Mouse (Mus musculus): ENCODE data around the gene Mien1. TPM values are rescaled to one million over a fixed set of nuclear protein-coding genes. Genes with fewer than 3 reads are reported as not detected.

The Mien1 gene
- polyA plus RNA-seq, 1 experiment from 2014 or later = 237 TPM

DNA sequence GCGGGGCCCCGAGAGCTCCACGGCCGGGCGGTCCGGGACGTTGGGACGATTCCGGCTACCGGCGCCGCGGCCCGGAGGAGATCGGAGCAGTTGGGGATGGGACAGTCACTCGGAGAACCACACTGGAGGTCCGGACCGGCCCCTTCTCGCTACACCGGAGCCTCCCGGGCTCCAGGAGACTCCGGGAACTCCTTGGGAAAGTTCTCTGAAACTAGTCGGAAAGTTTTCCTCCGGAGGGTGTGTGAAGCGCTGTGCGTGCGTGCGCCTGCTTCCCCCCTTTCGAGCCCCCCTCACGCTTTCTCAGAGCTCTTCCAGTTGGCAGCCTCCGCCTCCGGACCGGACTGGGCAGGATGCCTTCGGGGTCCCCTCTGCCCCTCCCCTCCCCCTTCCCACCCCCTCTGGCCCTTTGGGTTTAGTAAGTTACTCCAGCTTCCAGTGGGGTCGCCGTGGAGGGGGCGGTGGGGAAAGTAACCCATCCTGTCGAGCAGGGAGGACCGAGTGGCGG, 25.9 kb downstream of the Mien1 start:
- WGBS = under 1% methylated on average over 40 of the region's 40 CpGs
- peaks cover 41% of the 10 kb centered on the region for H3K27me3 ChIP-seq
- peaks cover 40% of the 10 kb centered on the region for H3K4me1 ChIP-seq
- peak; percentile 32; the same call in 1 of the 2 replicates for ATAC-seq
- no peaks in the 10 kb centered on the region for H3K9me3 ChIP-seq (replicated peaks)
- peak overlapping the region; percentile 62 for H3K4me3 ChIP-seq
- no peaks in the 10 kb centered on the region for H3K36me3 ChIP-seq (ENCODE audit: poor library complexity, severe bottlenecking)
- peak overlapping the region; percentile 75 for H3K9ac ChIP-seq
- peak overlapping the region; percentile 41 for H3K27ac ChIP-seq
- peak overlapping the region; percentile 99 for H3K4me2 ChIP-seq

DNA sequence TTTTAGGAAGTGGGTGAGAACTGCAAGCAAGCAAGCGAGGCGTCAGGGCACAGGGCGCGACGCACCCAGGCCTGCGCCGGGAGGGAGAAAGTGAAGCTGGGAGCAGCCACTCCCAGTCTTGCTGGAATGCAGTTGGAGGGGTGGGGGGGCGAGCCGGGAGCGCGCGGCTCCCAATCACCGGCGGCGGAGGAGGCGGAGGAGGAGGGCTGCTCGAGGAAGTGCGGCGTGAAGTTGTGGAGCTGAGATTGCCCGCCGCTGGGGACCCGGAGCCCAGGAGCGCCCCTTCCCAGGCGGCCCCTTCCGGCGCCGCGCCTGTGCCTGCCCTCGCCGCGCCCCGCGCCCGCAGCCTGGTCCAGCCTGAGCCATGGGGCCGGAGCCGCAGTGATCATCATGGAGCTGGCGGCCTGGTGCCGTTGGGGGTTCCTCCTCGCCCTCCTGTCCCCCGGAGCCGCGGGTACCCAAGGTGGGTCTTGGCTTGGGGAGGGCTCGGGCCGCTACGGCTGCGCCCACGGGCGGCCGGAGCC, 26.5 kb downstream of the Mien1 start, which contains the start of gene Erbb2:
TSS of gene Erbb2 (plus strand) at position 198 of the 524 bp plus-strand sequence.
- under 1% methylated on average over 36 of the region's 49 CpGs for WGBS
- Histone ChIP-seq H3K36me3 (ENCODE audit: poor library complexity, severe bottlenecking) (no peaks in the 10 kb centered on the region), H3K4me1 (peaks cover 40% of the 10 kb centered on the region), H3K4me2 (peak within 1 kb of the TSS; percentile 99), H3K27ac (peak within 1 kb of the TSS; percentile 41), H3K27me3 (peaks cover 41% of the 10 kb centered on the region), H3K9ac (peak within 1 kb of the TSS; percentile 75), H3K9me3 (replicated peaks) (no peaks in the 10 kb centered on the region), H3K4me3 (peak within 1 kb of the TSS; percentile 62)
- peak; percentile 68 for ATAC-seq

DNA sequence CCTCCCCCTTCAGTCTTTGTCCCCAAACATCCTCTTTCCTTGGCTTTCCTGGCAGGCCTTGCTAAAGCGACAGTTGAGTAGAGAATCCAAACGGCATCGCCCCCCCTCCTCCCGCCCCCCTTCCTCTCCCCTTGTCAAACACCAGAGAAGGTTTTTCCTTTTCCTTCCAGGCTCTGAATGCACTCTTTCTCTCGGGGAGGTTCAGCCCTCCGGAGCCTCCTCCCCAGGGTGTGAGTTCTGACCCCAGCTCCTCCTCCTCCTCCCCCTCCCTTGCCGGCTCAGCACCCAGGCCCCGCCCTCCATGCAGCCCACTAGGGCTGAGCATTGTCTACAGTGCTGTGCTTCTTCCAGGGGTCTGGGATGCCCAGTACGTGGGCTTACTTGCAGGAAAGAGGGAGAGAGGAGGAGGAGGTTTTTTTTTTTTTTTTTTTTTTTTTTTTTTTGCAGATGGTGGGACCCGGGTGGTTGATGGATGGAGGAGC, 29.4 kb downstream of the Mien1 start:
- no peak overlapping the region for H3K4me3 ChIP-seq
- no peak overlapping the region for H3K27ac ChIP-seq
- peak overlapping the region; percentile 30; the same call in 1 of the 2 replicates for H3K9ac ChIP-seq
- peak; percentile 57; the same call in 1 of the 2 replicates for ATAC-seq
- H3K27me3 ChIP-seq = peaks cover 41% of the 10 kb centered on the region
- H3K9me3 ChIP-seq (replicated peaks) = no peaks in the 10 kb centered on the region
- peak overlapping the region; percentile 34 for H3K4me2 ChIP-seq
- no peaks in the 10 kb centered on the region for H3K36me3 ChIP-seq (ENCODE audit: poor library complexity, severe bottlenecking)
- H3K4me1 ChIP-seq = peaks cover 39% of the 10 kb centered on the region
- 4% methylated on average over 10 of the region's 10 CpGs for WGBS

DNA sequence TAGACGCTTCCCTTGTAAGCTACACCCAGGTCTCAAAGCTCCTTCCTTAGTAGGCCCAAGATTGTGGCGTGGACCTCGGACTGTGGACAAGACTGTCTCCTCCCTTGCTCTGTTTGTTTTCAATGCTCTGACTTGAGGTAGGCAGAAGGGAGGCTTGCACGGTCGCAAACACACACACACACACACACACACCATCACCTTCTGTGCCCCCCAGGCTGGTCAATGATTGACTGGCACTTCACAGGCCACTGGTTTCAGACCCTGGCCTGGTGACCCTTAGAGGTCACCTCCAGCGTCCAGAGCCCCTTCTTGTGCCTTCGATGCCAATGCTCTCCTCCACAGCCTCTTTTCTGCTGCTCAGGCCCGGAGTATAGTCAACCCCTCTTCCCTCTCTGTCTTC, 29.9 kb downstream of the Mien1 start:
- H3K9me3 ChIP-seq (replicated peaks) = no peaks in the 10 kb centered on the region
- no peak overlapping the region for H3K27ac ChIP-seq
- 59% methylated on average over 8 of the region's 8 CpGs for WGBS
- no peak overlapping the region for H3K4me3 ChIP-seq
- H3K9ac ChIP-seq = peak overlapping the region; percentile 30; the same call in 1 of the 2 replicates
- no peak for ATAC-seq
- peak overlapping the region; percentile 34 for H3K4me2 ChIP-seq
- H3K36me3 ChIP-seq (ENCODE audit: poor library complexity, severe bottlenecking) = no peaks in the 10 kb centered on the region
- peaks cover 34% of the 10 kb centered on the region for H3K4me1 ChIP-seq
- H3K27me3 ChIP-seq = peaks cover 37% of the 10 kb centered on the region

DNA sequence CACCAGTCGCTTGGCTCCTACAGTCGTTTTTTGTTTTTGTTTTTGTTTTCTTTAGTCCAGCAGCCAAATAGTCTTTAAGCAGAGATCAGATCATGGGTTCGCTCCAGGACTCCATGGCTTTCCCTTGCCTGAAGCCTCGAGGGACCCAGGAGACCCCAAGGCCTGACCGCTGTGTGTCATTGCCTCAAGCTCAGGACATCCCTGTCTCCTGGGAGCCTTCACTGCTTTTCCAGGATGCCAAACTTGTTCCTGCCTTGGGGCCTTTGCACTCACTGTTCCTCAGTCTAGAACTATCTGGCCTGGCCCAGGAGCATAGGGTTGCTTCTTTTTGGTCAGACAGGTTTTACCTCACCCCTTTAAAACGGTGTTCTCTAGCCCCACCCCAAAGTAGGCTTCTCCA, 32.2 kb downstream of the Mien1 start:
- no peaks in the 10 kb centered on the region for H3K36me3 ChIP-seq (ENCODE audit: poor library complexity, severe bottlenecking)
- no peak overlapping the region for H3K9ac ChIP-seq
- WGBS = 76% methylated on average over 6 of the region's 6 CpGs
- no peak overlapping the region for H3K27ac ChIP-seq
- ATAC-seq = no peak
- no peaks in the 10 kb centered on the region for H3K9me3 ChIP-seq (replicated peaks)
- H3K4me3 ChIP-seq = no peak overlapping the region
- no peak overlapping the region for H3K4me2 ChIP-seq
- peaks cover 39% of the 10 kb centered on the region for H3K27me3 ChIP-seq
- H3K4me1 ChIP-seq = peaks cover 13% of the 10 kb centered on the region

DNA sequence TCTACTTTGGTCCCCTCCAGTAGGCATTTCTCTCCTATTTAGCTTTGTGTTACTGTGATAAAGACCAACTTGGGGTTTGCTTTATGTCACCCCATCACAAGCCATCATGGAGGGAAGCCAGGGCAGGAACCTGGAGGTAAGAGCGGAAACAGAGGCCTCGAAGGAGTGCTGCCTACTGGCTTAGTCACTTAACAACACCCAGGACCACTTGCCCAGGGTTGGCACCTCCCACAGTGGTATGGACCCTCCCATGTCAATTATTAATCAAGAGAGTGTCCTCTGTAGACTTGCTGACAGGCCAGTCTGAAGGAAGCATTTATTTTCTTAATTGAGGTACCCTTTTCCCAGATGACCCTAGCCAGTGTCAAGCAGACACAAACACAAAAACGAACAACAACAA, 38.0 kb downstream of the Mien1 start:
- peak overlapping the region; percentile 78 for H3K9ac ChIP-seq
- H3K36me3 ChIP-seq (ENCODE audit: poor library complexity, severe bottlenecking) = 0 out of 2 replicates have a peak, but pooled peaks cover 2% of the 10 kb centered on the region
- peak overlapping the region; percentile 76 for H3K4me2 ChIP-seq
- peak overlapping the region; percentile 97 for H3K27ac ChIP-seq
- no peak for ATAC-seq
- no peaks in the 10 kb centered on the region for H3K9me3 ChIP-seq (replicated peaks)
- peak overlapping the region; percentile 76 for H3K4me3 ChIP-seq
- peaks cover 20% of the 10 kb centered on the region; the same call in 1 of the 2 replicates for H3K27me3 ChIP-seq
- peaks cover 11% of the 10 kb centered on the region for H3K4me1 ChIP-seq
- 67% methylated on average over 3 of the region's 3 CpGs for WGBS

DNA sequence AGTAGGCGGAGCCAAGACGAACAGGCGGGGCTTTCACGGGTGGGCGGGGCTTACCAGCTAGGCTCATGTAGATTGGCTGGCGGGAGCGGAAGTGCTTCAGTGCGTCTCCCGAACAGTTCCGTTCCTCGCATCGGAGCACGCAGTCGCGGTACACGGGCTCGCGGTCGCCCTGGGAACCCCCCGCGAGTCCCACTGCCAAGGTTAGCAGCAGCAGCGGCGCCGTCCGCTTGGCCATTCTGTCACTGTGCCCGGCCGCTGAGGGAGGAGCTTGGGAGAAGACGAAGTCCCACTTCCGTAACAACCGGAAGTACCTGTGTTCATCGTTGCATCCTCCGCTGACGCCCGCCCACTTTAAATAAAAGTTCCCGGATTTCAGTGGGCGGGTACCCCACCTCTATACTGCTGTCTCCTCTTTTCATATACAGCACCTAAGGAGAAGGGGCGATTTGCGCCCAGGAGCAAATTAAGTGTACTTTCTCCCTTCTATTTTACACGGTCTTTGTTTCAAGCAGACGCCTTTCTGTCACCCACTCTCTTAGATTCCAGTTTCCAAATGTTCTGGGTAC, 38.5 kb downstream of the Mien1 start, which contains the start of gene Pgap3:
TSS of gene Pgap3 (minus strand) at position 330 of the 566 bp plus-strand sequence.
- Histone ChIP-seq H3K4me2 (peak within 1 kb of the TSS; percentile 76), H3K36me3 (ENCODE audit: poor library complexity, severe bottlenecking) (0 out of 2 replicates have a peak, but pooled peaks cover 2% of the 10 kb centered on the region), H3K27ac (peak within 1 kb of the TSS; percentile 97), H3K4me3 (peak within 1 kb of the TSS; percentile 76), H3K9me3 (replicated peaks) (no peaks in the 10 kb centered on the region), H3K27me3 (peaks cover 20% of the 10 kb centered on the region; the same call in 1 of the 2 replicates), H3K9ac (peak within 1 kb of the TSS; percentile 78), H3K4me1 (peaks cover 12% of the 10 kb centered on the region)
- WGBS = under 1% methylated on average over 39 of the region's 40 CpGs
- peak; percentile 95 for ATAC-seq

DNA sequence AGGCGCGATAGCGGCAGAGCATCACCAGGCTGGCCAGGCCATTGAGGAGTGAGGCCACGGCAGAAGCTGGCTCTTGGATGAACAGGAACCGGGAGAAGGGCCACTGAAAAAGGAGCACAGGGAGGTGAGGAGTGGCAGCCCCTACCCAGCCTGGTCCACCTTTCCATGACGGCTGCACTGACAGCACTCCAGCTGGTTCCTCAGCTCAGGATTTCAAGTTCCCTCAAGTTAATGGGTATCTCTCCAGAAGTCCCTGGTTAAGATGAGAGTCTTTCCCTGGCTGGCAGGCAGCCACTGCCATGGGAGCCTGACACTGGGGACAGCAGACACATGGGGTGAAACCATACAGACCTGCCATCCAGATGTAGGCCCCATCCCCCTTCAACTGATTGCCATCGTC, 40.8 kb downstream of the Mien1 start:
- H3K36me3 ChIP-seq (ENCODE audit: poor library complexity, severe bottlenecking) = 0 out of 2 replicates have a peak, but pooled peaks cover 2% of the 10 kb centered on the region
- no peak overlapping the region for H3K4me3 ChIP-seq
- peaks cover 35% of the 10 kb centered on the region for H3K4me1 ChIP-seq
- no peaks in the 10 kb centered on the region for H3K9me3 ChIP-seq (replicated peaks)
- WGBS = 88% methylated on average over 7 of the region's 7 CpGs
- peaks cover 8% of the 10 kb centered on the region; the same call in 1 of the 2 replicates for H3K27me3 ChIP-seq
- H3K27ac ChIP-seq = no peak overlapping the region
- ATAC-seq = no peak
- no peak overlapping the region for H3K9ac ChIP-seq
- H3K4me2 ChIP-seq = no peak overlapping the region

DNA sequence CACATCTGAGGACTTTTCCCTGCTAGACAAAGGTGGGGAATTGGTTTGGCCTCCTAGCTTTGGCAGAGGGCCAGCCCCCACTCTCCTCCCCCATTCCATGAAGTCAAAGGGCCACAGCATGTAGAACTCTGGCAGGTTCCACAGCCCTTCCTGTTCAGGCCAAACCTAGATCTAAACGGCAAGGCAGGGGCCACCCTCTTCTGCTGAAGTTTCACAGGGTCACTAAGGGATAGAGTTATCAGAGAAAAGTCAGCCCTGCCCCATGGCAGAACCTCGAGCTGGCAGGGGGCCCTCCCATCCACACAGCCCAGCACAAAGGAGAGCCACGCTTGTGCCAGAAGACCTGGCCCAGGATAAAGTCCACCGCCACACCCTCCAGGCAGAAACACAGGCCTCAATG, 43.8 kb downstream of the Mien1 start:
- Histone ChIP-seq H3K9ac (peak overlapping the region; percentile 35), H3K9me3 (replicated peaks) (no peaks in the 10 kb centered on the region), H3K4me2 (no peak overlapping the region), H3K27ac (0 out of 2 replicates have a peak overlapping the region, but pooled peaks have one; percentile 21), H3K36me3 (ENCODE audit: poor library complexity, severe bottlenecking) (0 out of 2 replicates have a peak, but pooled peaks cover 2% of the 10 kb centered on the region), H3K4me1 (peaks cover 32% of the 10 kb centered on the region), H3K27me3 (peaks cover 22% of the 10 kb centered on the region), H3K4me3 (no peak overlapping the region)
- no peak for ATAC-seq
- 50% methylated on average over 4 of the region's 4 CpGs for WGBS

DNA sequence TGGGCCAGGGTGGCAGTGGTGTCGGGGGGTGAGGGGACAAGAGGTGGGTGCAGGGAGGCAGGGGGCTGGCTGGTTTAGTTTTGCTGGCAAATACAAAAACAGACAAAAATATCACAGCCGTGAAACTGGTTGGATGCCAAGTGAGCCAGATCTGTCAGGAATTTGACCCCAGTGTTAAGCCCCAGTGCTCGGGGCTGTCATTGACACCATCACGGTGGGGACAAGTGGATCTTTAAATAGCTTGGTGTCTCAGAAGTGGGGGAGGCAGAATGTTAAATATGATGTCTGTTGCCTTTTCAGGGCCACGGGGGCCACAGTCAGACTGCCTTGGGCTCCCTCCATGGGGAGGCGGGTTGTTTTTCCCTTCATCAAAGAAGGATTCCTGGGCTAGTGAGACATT, 44.5 kb downstream of the Mien1 start:
- peak overlapping the region; percentile 30; the same call in 1 of the 2 replicates for H3K9ac ChIP-seq
- no peak overlapping the region for H3K4me2 ChIP-seq
- H3K4me3 ChIP-seq = no peak overlapping the region
- 62% methylated on average over 6 of the region's 6 CpGs for WGBS
- H3K4me1 ChIP-seq = peaks cover 29% of the 10 kb centered on the region
- H3K36me3 ChIP-seq (ENCODE audit: poor library complexity, severe bottlenecking) = 0 out of 2 replicates have a peak, but pooled peaks cover 2% of the 10 kb centered on the region
- no peaks in the 10 kb centered on the region for H3K9me3 ChIP-seq (replicated peaks)
- peaks cover 23% of the 10 kb centered on the region for H3K27me3 ChIP-seq
- no peak for ATAC-seq
- no peak overlapping the region; the same call in 1 of the 2 replicates for H3K27ac ChIP-seq

DNA sequence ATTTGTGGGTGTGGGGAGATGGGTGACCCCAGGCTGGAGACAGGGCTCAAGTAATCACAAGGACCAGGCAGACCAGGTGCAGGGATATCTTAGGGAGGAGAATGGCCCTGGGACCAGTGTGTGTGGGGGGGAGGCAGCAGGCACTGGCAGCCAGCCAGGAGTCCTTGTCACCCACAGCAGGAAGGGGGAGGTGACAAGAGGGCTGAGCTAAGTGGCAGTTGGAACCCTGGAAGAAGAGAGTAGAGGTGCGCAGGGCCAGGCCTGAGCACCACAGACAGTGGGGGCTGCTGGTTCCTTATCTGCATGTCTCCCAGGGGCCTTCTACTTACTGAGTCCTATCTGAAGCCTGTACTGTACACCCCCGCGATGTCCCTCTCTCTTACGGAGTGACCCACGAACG, 45.5 kb downstream of the Mien1 start:
- H3K4me3 ChIP-seq = no peak overlapping the region
- H3K27ac ChIP-seq = no peak overlapping the region
- ATAC-seq = no peak
- H3K27me3 ChIP-seq = peaks cover 29% of the 10 kb centered on the region
- H3K4me2 ChIP-seq = no peak overlapping the region
- WGBS = 77% methylated on average over 6 of the region's 6 CpGs
- H3K9ac ChIP-seq = peak overlapping the region; percentile 41
- H3K36me3 ChIP-seq (ENCODE audit: poor library complexity, severe bottlenecking) = 0 out of 2 replicates have a peak, but pooled peaks cover 2% of the 10 kb centered on the region
- H3K9me3 ChIP-seq (replicated peaks) = no peaks in the 10 kb centered on the region
- H3K4me1 ChIP-seq = peaks cover 29% of the 10 kb centered on the region

DNA sequence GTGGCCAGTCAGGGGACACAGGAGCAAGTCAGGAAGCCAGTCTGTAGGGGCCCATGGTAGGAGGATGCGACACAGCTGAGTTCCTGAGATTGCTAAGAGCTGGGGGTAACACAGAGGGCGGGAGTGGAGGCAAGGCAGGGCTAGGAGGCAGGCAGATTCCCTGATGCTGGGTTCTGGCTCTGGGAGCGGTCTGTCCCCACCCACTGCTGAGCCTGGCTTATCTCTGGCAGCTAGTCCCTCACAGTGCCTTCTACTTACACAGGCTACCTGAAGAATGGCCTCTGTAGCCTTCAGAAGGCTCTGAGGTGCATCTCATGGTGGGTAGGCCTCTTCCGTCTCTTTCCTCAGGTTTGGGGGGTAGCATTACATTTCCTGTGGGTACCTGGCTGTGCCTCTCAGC, 46.1 kb downstream of the Mien1 start:
- Histone ChIP-seq H3K9me3 (replicated peaks) (no peaks in the 10 kb centered on the region), H3K36me3 (ENCODE audit: poor library complexity, severe bottlenecking) (0 out of 2 replicates have a peak, but pooled peaks cover under 1% of the 10 kb centered on the region), H3K27ac (no peak overlapping the region), H3K9ac (no peak overlapping the region; the same call in 1 of the 2 replicates), H3K4me2 (no peak overlapping the region), H3K4me3 (no peak overlapping the region), H3K27me3 (peaks cover 35% of the 10 kb centered on the region), H3K4me1 (peaks cover 29% of the 10 kb centered on the region)
- 46% methylated on average over 4 of the region's 4 CpGs for WGBS
- ATAC-seq = no peak
